Comparison of ENCODE assay signal across 28 mouse cellular contexts in the genomic region with DNA sequence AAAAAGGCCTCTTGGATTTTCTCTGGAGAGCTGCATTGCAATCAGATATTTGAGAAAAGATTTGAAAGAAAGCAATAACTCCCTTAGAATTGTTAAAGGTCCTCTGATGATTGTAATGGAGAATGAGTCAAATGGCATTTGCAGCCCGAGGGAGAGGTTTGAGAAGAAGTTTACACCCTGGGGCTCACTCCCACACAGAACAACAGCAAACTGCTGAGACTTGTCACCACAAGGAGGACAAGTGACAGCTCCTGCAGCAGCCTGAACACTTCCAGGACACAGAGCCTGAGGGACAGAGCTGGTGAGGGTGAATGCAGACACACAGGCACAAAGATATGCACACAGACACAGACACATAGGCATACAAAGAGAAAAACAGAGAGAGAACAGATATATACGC.
DNase-seq lines count a peak whose midpoint lies in the region; ATAC-seq and TF ChIP-seq lines count a peak whose summit lies in the region.
"Had no signal": no experiment of that assay in that cellular context is flagged by ENCODE, and none has a peak within 500 bp of the region (broad histone marks: within the 10 kb centered on the region; RNA-seq: fewer than 3 reads in every experiment).

No protein-coding gene starts in this region.

- no peak overlapping the region for H3K4me3 ChIP-seq in layer of hippocampus, adult 2 months
- H3K4me3 ChIP-seq: embryonic facial prominence, embryonic 13.5 days; embryonic facial prominence, embryonic 15.5 days; erythroblast, embryonic 14.5 days; forebrain, embryonic 10.5 days; forebrain, embryonic 12.5 days had no signal

- no peak for DNase-seq in frontal cortex, postnatal 14 days (ENCODE audit: low spot score in 2 of 2)
- peak in 1 of 2 experiments; percentile 1 for DNase-seq in layer of hippocampus, adult 2 months (ENCODE audit: low spot score in 2 of 2)
- DNase-seq in layer of hippocampus, adult 18-20 months (ENCODE audit: low spot score in 2 of 2), result no peak
- peak; percentile 9 for DNase-seq in right cerebral cortex, adult 18-20 months
- no peak for DNase-seq in right cerebral cortex, postnatal 36 days (ENCODE audit: low spot score in 2 of 2)
- DNase-seq in telencephalon, adult 2 months (ENCODE audit: low read depth, low spot score), result peak; percentile 2
- no peak for DNase-seq in spleen, adult 18-20 months
- DNase-seq: adrenal gland, adult 8-10 months; adrenal gland, postnatal 14 days; adrenal gland, postnatal 36 days; B cell, adult 2 months; cerebellum, adult 11-12 months; cerebellum, adult 2 months; cerebellum, adult 9-10 months; cerebellum, postnatal 10 days; cerebellum, postnatal 25 days; embryo, embryonic 11 days had no signal

- H3K27ac ChIP-seq in layer of hippocampus, adult 2 months, result no peak overlapping the region
- H3K27ac ChIP-seq: embryonic facial prominence, embryonic 13.5 days; embryonic facial prominence, embryonic 15.5 days; forebrain, embryonic 10.5 days; forebrain, embryonic 12.5 days had no signal

- 0 out of 2 replicates have a peak, but pooled peaks have one; percentile 5 for TF ChIP-seq CTCF in layer of hippocampus, adult 2 months (conservative IDR thresholded peaks at IDR 0.05)

- ATAC-seq in frontal cortex, adult (ENCODE audit: low TSS enrichment), result peak; percentile 69
- ATAC-seq: activated CD4-positive, CD25-positive, alpha-beta regulatory T cell, adult 4 months; CD4-positive, CD25-positive, alpha-beta regulatory T cell, adult 4 months; forebrain, embryonic 14.5 days; forebrain, embryonic 16.5 days; Patski had no signal

Comparison
In these comparisons a context has a peak if more than half of its experiments do, and no peak if none do; other contexts are left out.
1. DNase-seq: peak in right cerebral cortex, adult 18-20 months (single experiment) and telencephalon, adult 2 months (single experiment); none in frontal cortex, postnatal 14 days (0 of 2), layer of hippocampus, adult 18-20 months (0 of 2), right cerebral cortex, postnatal 36 days (0 of 2) and spleen, adult 18-20 months (0 of 2).